Mouse (Mus musculus) neural tube, embryonic 13.5 days (tissue): ENCODE results near the gene Cenpo. TPM values are rescaled to one million over a fixed set of nuclear protein-coding genes. Genes with fewer than 3 reads are reported as not detected.

Source experiments
- ATAC-seq: fragments of 200-750 bp; cut with Nextera tagmentation; 2 replicates; pipeline ENCODE4 v1.8.0; 2017; ENCODE audit warnings: low read depth, mild to moderate bottlenecking, moderate TSS enrichment, moderate library complexity
- H3K27ac ChIP-seq: fragments of 300-500 bp; sonication (generic); replicated peaks from 2 replicates; pipeline ENCODE4 v1.5.1; 2015; ENCODE audit warnings: moderate library complexity, mild to moderate bottlenecking, inconsistent platforms
- H3K27me3 ChIP-seq: fragments of 300-500 bp; sonication (generic); 2 replicates; pipeline ENCODE4 v1.6.1; 2015; ENCODE audit warnings: mild to moderate bottlenecking, inconsistent platforms
- H3K36me3 ChIP-seq: fragments of 300-500 bp; sonication (generic); 2 replicates; pipeline ENCODE4 v1.6.1; 2015; ENCODE audit warnings: mild to moderate bottlenecking, inconsistent platforms
- H3K4me1 ChIP-seq: fragments of 300-500 bp; sonication (generic); replicated peaks from 2 replicates; pipeline ENCODE4 v1.6.1; 2015; ENCODE audit warnings: inconsistent platforms
- H3K4me2 ChIP-seq: fragments of 300-500 bp; sonication (generic); 2 replicates; pipeline ENCODE4 v1.6.1; 2015; ENCODE audit warnings: inconsistent platforms, mild to moderate bottlenecking, moderate library complexity
- H3K4me3 ChIP-seq: fragments of 300-500 bp; sonication (generic); 2 replicates; pipeline ENCODE4 v1.5.1; 2015; ENCODE audit warnings: mild to moderate bottlenecking, inconsistent platforms
- H3K9ac ChIP-seq: fragments of 300-500 bp; sonication (generic); 2 replicates; pipeline ENCODE4 v1.6.1; 2015; ENCODE audit warnings: moderate library complexity, mild to moderate bottlenecking, inconsistent platforms
- H3K9me3 ChIP-seq: fragments of 300-500 bp; sonication (generic); 2 replicates; pipeline ENCODE4 v1.6.1; 2016; ENCODE audit warnings: inconsistent platforms
- WGBS: fragments of 180-500 bp; shearing (Covaris S2); methylation state at CpG from one replicate; pipeline ENCODE4 v1.1.7; 2015; 5-methylcytosine and 5-hydroxymethylcytosine counted together
- polyA plus RNA-seq: library from polyadenylated mRNA; unstranded; fragments of >200 nt; fragmentation: Nextera tagmentation; extraction: Ambion mirVana; gene quantifications from 2 replicates; pipeline ENCODE4 v1.2.1, GENCODE M21; 2015

Cenpo gene
- polyA plus RNA-seq, 1 experiment from 2014 or later = 8.1 TPM

GRCm38 (mm10) chr12:4162886-4163285 is 71.2 kb downstream of the Cenpo start:
- Histone ChIP-seq H3K27ac (no peak overlapping the region), H3K9ac (no peak overlapping the region), H3K4me3 (no peak overlapping the region), H3K36me3 (no peaks in the 10 kb centered on the region), H3K4me2 (no peak overlapping the region), H3K9me3 (no peaks in the 10 kb centered on the region), H3K27me3 (no peaks in the 10 kb centered on the region), H3K4me1 (no peaks in the 10 kb centered on the region)
- ATAC-seq = no peak
- 41% methylated on average over 2 of the region's 2 CpGs for WGBS

GRCm38 (mm10) chr12:4160322-4160721 is 73.8 kb downstream of the Cenpo start:
- no peak overlapping the region for H3K9ac ChIP-seq
- no peak overlapping the region for H3K4me2 ChIP-seq
- no peaks in the 10 kb centered on the region for H3K4me1 ChIP-seq
- H3K9me3 ChIP-seq = no peaks in the 10 kb centered on the region
- 77% methylated on average over 7 of the region's 7 CpGs for WGBS
- H3K4me3 ChIP-seq = no peak overlapping the region
- H3K36me3 ChIP-seq = no peaks in the 10 kb centered on the region
- H3K27me3 ChIP-seq = no peaks in the 10 kb centered on the region
- ATAC-seq = no peak
- H3K27ac ChIP-seq = no peak overlapping the region

GRCm38 (mm10) chr12:4158868-4159632 is 75.0 kb downstream of the Cenpo start:
- Histone ChIP-seq H3K4me1 (no peaks in the 10 kb centered on the region), H3K9me3 (no peaks in the 10 kb centered on the region), H3K4me2 (no peak overlapping the region), H3K27ac (no peak overlapping the region), H3K9ac (no peak overlapping the region), H3K27me3 (no peaks in the 10 kb centered on the region), H3K4me3 (no peak overlapping the region), H3K36me3 (no peaks in the 10 kb centered on the region)
- ATAC-seq = no peak
- WGBS = 93% methylated on average over 7 of the region's 7 CpGs

DNA sequence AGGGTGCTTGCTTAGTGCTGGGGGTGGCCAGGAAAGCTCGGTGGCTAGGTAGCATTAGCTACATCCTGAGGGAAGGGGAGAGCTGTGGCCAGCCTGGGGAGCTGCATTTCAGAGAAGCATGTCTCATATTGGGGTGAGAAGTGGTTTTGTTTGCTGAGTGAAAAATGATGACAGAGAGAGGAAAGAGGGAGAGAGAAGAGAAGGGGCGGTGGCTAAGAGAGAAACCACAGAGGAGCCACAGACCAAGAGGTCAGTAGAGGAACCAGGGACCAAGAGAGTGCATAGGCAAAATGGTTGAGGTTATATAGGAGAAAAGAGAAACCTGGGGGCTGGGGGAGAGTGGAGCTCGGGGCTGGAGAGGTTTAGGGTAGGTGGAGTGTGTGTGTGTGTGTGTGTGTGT is 75.9 kb downstream of the Cenpo start:
- no peak for ATAC-seq
- WGBS = 88% methylated on average over 3 of the region's 3 CpGs
- Histone ChIP-seq H3K27me3 (no peaks in the 10 kb centered on the region), H3K4me3 (no peak overlapping the region), H3K36me3 (no peaks in the 10 kb centered on the region), H3K27ac (no peak overlapping the region), H3K4me1 (no peaks in the 10 kb centered on the region), H3K9ac (no peak overlapping the region), H3K4me2 (no peak overlapping the region), H3K9me3 (no peaks in the 10 kb centered on the region)

DNA sequence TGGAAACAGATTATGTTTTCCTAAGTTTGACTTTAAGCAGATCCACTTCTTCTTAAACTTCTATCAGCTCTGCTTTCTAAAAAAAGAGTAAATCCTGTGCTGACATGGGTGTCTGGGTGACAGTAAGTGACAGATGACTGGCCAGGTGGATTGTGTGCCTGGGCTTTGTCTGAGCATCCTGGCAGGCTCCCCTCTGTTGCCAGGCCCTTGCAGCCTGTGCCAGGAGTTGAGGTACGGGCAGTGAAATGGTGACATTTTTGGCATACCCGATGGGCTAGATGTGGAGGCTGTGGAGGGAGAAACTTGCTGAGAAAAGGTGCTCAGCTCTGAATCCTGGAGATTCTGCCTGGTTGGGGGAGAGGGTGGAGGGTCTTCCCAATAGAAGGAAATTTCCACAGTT is 76.6 kb downstream of the Cenpo start:
- Histone ChIP-seq H3K4me1 (no peaks in the 10 kb centered on the region), H3K27ac (no peak overlapping the region), H3K4me2 (no peak overlapping the region), H3K9me3 (no peaks in the 10 kb centered on the region), H3K9ac (no peak overlapping the region), H3K4me3 (no peak overlapping the region), H3K27me3 (no peaks in the 10 kb centered on the region), H3K36me3 (no peaks in the 10 kb centered on the region)
- no peak for ATAC-seq
- 85% methylated on average over 2 of the region's 2 CpGs for WGBS

DNA sequence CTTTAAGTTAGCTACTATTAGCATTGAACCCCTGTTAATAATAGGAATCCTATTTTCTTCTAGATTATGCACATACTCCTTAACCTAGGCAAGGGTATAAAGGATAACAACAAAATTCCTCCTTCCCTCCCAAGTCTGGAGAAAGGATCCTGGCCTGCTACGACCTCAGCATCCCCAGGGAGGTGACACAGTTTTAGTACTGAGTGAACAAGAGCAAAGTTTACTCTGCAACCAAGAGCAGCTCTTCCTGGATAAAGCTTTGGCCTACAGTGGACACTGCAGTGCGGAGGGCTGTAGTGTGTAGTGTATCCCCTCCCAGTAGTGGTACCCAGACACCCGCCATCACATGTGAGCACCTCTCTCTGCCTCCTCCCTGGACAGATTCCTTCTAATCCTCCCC is 82.1 kb downstream of the Cenpo start:
- Histone ChIP-seq H3K4me2 (no peak overlapping the region), H3K36me3 (no peaks in the 10 kb centered on the region), H3K4me3 (no peak overlapping the region), H3K27ac (no peak overlapping the region), H3K27me3 (no peaks in the 10 kb centered on the region), H3K4me1 (no peaks in the 10 kb centered on the region), H3K9me3 (no peaks in the 10 kb centered on the region), H3K9ac (no peak overlapping the region)
- ATAC-seq = no peak
- WGBS = 84% methylated on average over 3 of the region's 3 CpGs

DNA sequence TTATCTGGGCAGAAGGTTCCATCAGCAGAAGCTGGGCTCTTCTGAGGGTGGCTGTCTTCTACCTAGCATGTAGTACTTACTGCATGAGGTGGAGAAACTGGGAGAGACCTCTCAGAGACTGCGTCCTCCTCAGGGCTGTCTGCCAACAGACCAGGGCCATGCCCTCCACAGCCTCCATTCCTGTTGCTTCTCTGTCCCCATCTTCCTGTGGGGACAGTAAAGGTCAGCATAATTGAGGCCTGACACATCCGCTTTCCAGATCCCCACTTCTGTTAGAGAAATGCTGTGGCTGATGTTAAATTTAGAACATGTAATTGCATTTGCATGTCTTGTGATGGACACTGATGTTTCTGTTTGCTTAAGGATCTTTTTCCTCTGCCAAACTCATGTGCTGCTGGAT is 83.2 kb downstream of the Cenpo start:
- no peak overlapping the region for H3K4me2 ChIP-seq
- H3K9me3 ChIP-seq = no peaks in the 10 kb centered on the region
- ATAC-seq = no peak
- 83% methylated on average over 2 of the region's 2 CpGs for WGBS
- H3K36me3 ChIP-seq = no peaks in the 10 kb centered on the region
- H3K27me3 ChIP-seq = no peaks in the 10 kb centered on the region
- no peak overlapping the region for H3K9ac ChIP-seq
- no peak overlapping the region for H3K27ac ChIP-seq
- H3K4me3 ChIP-seq = no peak overlapping the region
- H3K4me1 ChIP-seq = no peaks in the 10 kb centered on the region

Other genes with a start within 250 kb of the Cenpo start
- gene Efr3b, start 195.4 kb downstream of the Cenpo start, polyA plus RNA-seq = 32.8 and 34.6 TPM in 2 replicates
- gene Dnajc27, start 151.7 kb downstream of the Cenpo start, polyA plus RNA-seq = 13.1 and 13.7 TPM in 2 replicates
- gene Adcy3, start 101.2 kb downstream of the Cenpo start, polyA plus RNA-seq = 6.9 and 7.2 TPM in 2 replicates
- gene Ptrhd1, start 267 bp downstream of the Cenpo start, polyA plus RNA-seq = 6.7 and 7.5 TPM in 2 replicates
- 13.6 and 14.6 TPM in 2 replicates for gene Ncoa1, start 242.9 kb upstream of the Cenpo start, polyA plus RNA-seq